Mouse (Mus musculus) liver, embryonic 15.5 days (tissue): Measurements from ENCODE around the gene Clptm1. TPM values are rescaled to one million over a fixed set of nuclear protein-coding genes. Genes with fewer than 3 reads are reported as not detected.
"Not testable (repeated sequence)": the region's sequence is repeated elsewhere in the genome, so short reads cannot be mapped to it uniquely, and the experiment has no call there.

Source experiments
- ATAC-seq: fragments of 200-750 bp; cut with Nextera tagmentation; 2 replicates; pipeline ENCODE4 v1.8.0; 2017; ENCODE audit warnings: moderate number of reproducible peaks, mild to moderate bottlenecking, moderate library complexity; ENCODE audit not compliant: insufficient read depth
- H3K27ac ChIP-seq: fragments of 300-500 bp; sonication (generic); replicated peaks from 2 replicates; pipeline ENCODE4 v1.5.1; 2015; ENCODE audit warnings: mild to moderate bottlenecking, inconsistent platforms
- H3K27me3 ChIP-seq: fragments of 300-500 bp; sonication (generic); 2 replicates; pipeline ENCODE4 v1.6.1; 2015; ENCODE audit warnings: mild to moderate bottlenecking, inconsistent platforms
- H3K36me3 ChIP-seq: fragments of 300-500 bp; sonication (generic); replicated peaks from 2 replicates; pipeline ENCODE4 v1.6.1; 2015; ENCODE audit warnings: moderate library complexity, mild to moderate bottlenecking, inconsistent platforms
- H3K4me1 ChIP-seq: fragments of 300-500 bp; sonication (generic); replicated peaks from 2 replicates; pipeline ENCODE4 v1.6.1; 2015; ENCODE audit warnings: inconsistent platforms
- H3K4me2 ChIP-seq: fragments of 300-500 bp; sonication (generic); 2 replicates; pipeline ENCODE4 v1.6.1; 2015; ENCODE audit warnings: moderate library complexity, mild to moderate bottlenecking, inconsistent platforms
- H3K4me3 ChIP-seq: fragments of 300-500 bp; sonication (generic); replicated peaks from 2 replicates; pipeline ENCODE4 v1.5.1; 2015; ENCODE audit warnings: mild to moderate bottlenecking, inconsistent platforms
- H3K9ac ChIP-seq: fragments of 300-500 bp; sonication (generic); 2 replicates; pipeline ENCODE4 v1.6.1; 2015; ENCODE audit warnings: moderate library complexity, mild to moderate bottlenecking, inconsistent platforms
- H3K9me3 ChIP-seq: fragments of 300-500 bp; sonication (generic); replicated peaks from 2 replicates; pipeline ENCODE4 v1.6.1; 2016; ENCODE audit warnings: inconsistent platforms
- WGBS: fragments of 180-500 bp; shearing (Covaris S2); methylation state at CpG from one replicate; pipeline ENCODE4 v1.1.7; 2015; ENCODE audit warnings: mixed read lengths; ENCODE audit not compliant: insufficient replicate concordance; 5-methylcytosine and 5-hydroxymethylcytosine counted together
- polyA plus RNA-seq: library from polyadenylated mRNA; unstranded; fragments of >200 nt; fragmentation: Nextera tagmentation; extraction: Ambion mirVana; gene quantifications from 2 replicates; pipeline ENCODE4 v1.2.1, GENCODE M21; 2015

The Clptm1 gene
- polyA plus RNA-seq, 1 experiment from 2014 or later, result 48.3 TPM

- 67% methylated on average over 5 of the region's 5 CpGs for WGBS
- H3K9ac ChIP-seq, result no peak overlapping the region
- H3K27ac ChIP-seq, result no peak overlapping the region
- no peaks in the 10 kb centered on the region for H3K9me3 ChIP-seq
- peaks cover 21% of the 10 kb centered on the region for H3K4me1 ChIP-seq
- H3K4me3 ChIP-seq, result no peak overlapping the region
- H3K27me3 ChIP-seq, result no peaks in the 10 kb centered on the region
- peaks cover 2% of the 10 kb centered on the region; the same call in 1 of the 2 replicates for H3K36me3 ChIP-seq
- H3K4me2 ChIP-seq, result no peak overlapping the region
- no peak for ATAC-seq
Measured at GRCm38 (mm10) chr7:19607291-19607690, 57.5 kb downstream of the Clptm1 start.

- Histone ChIP-seq H3K4me1 (peaks cover 34% of the 10 kb centered on the region), H3K4me3 (peak overlapping the region; percentile 94), H3K36me3 (peaks cover 22% of the 10 kb centered on the region), H3K4me2 (peak overlapping the region; percentile 88), H3K27ac (peak overlapping the region; percentile 79; the same call in 1 of the 2 replicates)
- 51% methylated on average over 10 of the region's 10 CpGs for WGBS
- not testable (repeated sequence) for ATAC-seq, H3K9ac ChIP-seq, H3K9me3 ChIP-seq, H3K27me3 ChIP-seq
Measured at GRCm38 (mm10) chr7:19604606-19605214, 60.1 kb downstream of the Clptm1 start.

- 1% methylated on average over 57 of the region's 57 CpGs for WGBS
- H3K4me1 ChIP-seq, result peaks cover 34% of the 10 kb centered on the region
- H3K4me3 ChIP-seq, result peak within 1 kb of the TSS; percentile 94
- no peaks in the 10 kb centered on the region for H3K27me3 ChIP-seq
- peak; percentile 90 for ATAC-seq
- H3K4me2 ChIP-seq, result peak within 1 kb of the TSS; percentile 88
- H3K9me3 ChIP-seq, result no peaks in the 10 kb centered on the region
- H3K27ac ChIP-seq, result peak within 1 kb of the TSS; percentile 79
- peaks cover 29% of the 10 kb centered on the region for H3K36me3 ChIP-seq
- H3K9ac ChIP-seq, result peak within 1 kb of the TSS; percentile 96
Measured at GRCm38 (mm10) chr7:19603849-19604605, 60.8 kb downstream of the Clptm1 start, which contains the start of gene Clasrp. Clasrp (minus strand) TSS chr7:19604486.

GRCm38 (mm10) chr7:19603055-19603454 is 61.8 kb downstream of the Clptm1 start:
- no peaks in the 10 kb centered on the region for H3K27me3 ChIP-seq
- WGBS, result 67% methylated on average over 12 of the region's 12 CpGs
- no peaks in the 10 kb centered on the region for H3K9me3 ChIP-seq
- no peak for ATAC-seq
- H3K4me1 ChIP-seq, result peaks cover 34% of the 10 kb centered on the region
- H3K36me3 ChIP-seq, result peaks cover 33% of the 10 kb centered on the region
- no peak overlapping the region for H3K27ac ChIP-seq
- peak overlapping the region; percentile 96; the same call in 1 of the 2 replicates for H3K9ac ChIP-seq
- H3K4me3 ChIP-seq, result peak overlapping the region; percentile 94
- peak overlapping the region; percentile 88 for H3K4me2 ChIP-seq

- Histone ChIP-seq H3K4me2 (no peak overlapping the region), H3K27me3 (no peaks in the 10 kb centered on the region), H3K36me3 (peaks cover 44% of the 10 kb centered on the region), H3K4me1 (peaks cover 34% of the 10 kb centered on the region), H3K9me3 (no peaks in the 10 kb centered on the region), H3K9ac (no peak overlapping the region; the same call in 1 of the 2 replicates), H3K27ac (no peak overlapping the region), H3K4me3 (no peak overlapping the region)
- no peak for ATAC-seq
- WGBS, result 62% methylated on average over 5 of the region's 5 CpGs
Measured at GRCm38 (mm10) chr7:19600562-19600961, 64.3 kb downstream of the Clptm1 start.

GRCm38 (mm10) chr7:19593061-19593730 is 71.6 kb downstream of the Clptm1 start:
- Histone ChIP-seq H3K36me3 (peaks cover 78% of the 10 kb centered on the region), H3K27ac (peak overlapping the region; percentile 45; the same call in 1 of the 2 replicates), H3K27me3 (no peaks in the 10 kb centered on the region), H3K4me3 (no peak overlapping the region), H3K9ac (no peak overlapping the region), H3K9me3 (no peaks in the 10 kb centered on the region), H3K4me2 (peak overlapping the region; percentile 23; the same call in 1 of the 2 replicates), H3K4me1 (peaks cover 29% of the 10 kb centered on the region)
- ATAC-seq, result peak; percentile 69
- WGBS, result 34% methylated on average over 10 of the region's 10 CpGs

- H3K27ac ChIP-seq, result no peak overlapping the region
- no peak overlapping the region for H3K4me3 ChIP-seq
- H3K4me2 ChIP-seq, result no peak overlapping the region
- H3K9ac ChIP-seq, result no peak overlapping the region
- WGBS, result 48% methylated on average over 3 of the region's 3 CpGs
- H3K9me3 ChIP-seq, result no peaks in the 10 kb centered on the region
- H3K4me1 ChIP-seq, result peaks cover 29% of the 10 kb centered on the region
- peaks cover 92% of the 10 kb centered on the region for H3K36me3 ChIP-seq
- ATAC-seq, result peak; percentile 35; the same call in 1 of the 2 replicates
- H3K27me3 ChIP-seq, result no peaks in the 10 kb centered on the region
Measured at GRCm38 (mm10) chr7:19589917-19590316, 74.9 kb downstream of the Clptm1 start.

- ATAC-seq, result no peak
- Histone ChIP-seq H3K4me3 (no peak overlapping the region), H3K4me1 (peaks cover 26% of the 10 kb centered on the region), H3K27ac (no peak overlapping the region), H3K36me3 (peaks cover 94% of the 10 kb centered on the region), H3K9ac (no peak overlapping the region), H3K27me3 (no peaks in the 10 kb centered on the region), H3K4me2 (no peak overlapping the region), H3K9me3 (no peaks in the 10 kb centered on the region)
- WGBS, result 36% methylated on average over 3 of the region's 3 CpGs
Measured at GRCm38 (mm10) chr7:19589207-19589606, 75.6 kb downstream of the Clptm1 start.

- 0 out of 2 replicates have a peak, but pooled peaks cover 5% of the 10 kb centered on the region for H3K4me1 ChIP-seq
- no peak overlapping the region for H3K27ac ChIP-seq
- H3K9me3 ChIP-seq, result no peaks in the 10 kb centered on the region
- no peak overlapping the region for H3K9ac ChIP-seq
- WGBS, result 92% methylated on average over 46 of the region's 46 CpGs
- H3K27me3 ChIP-seq, result no peaks in the 10 kb centered on the region
- no peak for ATAC-seq
- H3K4me2 ChIP-seq, result no peak overlapping the region
- H3K36me3 ChIP-seq, result peaks cover 88% of the 10 kb centered on the region
- no peak overlapping the region for H3K4me3 ChIP-seq
Measured at GRCm38 (mm10) chr7:19586269-19586668, 78.6 kb downstream of the Clptm1 start.
